Mouse (Mus musculus): Measurements from ENCODE around the gene Tfip11. TPM values are rescaled to one million over a fixed set of nuclear protein-coding genes. Genes with fewer than 3 reads are reported as not detected.

The Tfip11 gene
- polyA plus RNA-seq, 1 experiment from 2014 or later, result 23.3 TPM

DNA sequence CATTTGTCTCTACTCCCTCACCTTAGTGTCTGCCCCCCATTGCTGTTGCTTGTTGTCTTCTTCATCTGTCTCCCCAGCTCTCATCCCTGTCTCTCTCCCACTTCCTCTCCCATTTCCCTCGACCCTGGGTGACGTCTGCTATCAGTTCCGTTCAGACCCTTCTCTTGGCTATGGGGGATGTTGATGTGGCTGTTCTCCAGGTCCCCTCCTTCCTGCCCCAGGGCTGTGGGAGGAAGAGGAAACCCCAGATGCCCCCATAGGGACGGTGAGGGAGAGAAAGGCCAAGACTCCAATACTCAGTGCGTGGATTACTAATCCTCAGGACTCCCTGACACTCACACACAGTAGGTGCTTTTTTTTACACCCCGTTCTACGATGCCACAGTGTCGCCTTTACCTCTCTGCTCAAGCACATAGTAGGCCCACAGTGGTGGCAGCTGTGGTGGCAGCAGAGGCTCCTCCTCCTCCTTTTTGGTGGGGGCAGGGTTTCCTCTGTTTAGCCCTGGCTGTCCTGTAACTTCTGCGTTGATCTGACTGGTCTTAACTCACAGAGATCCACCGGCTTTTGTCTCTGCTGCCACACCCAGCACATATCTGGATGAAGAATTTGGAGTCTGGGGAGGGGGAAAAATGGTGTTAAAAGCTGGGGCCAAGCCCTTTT is 42.5 kb upstream of the Tfip11 start:
- no peaks in the 10 kb centered on the region for H3K36me3 ChIP-seq
- no peak for ATAC-seq (ENCODE audit: insufficient read depth, low FRiP score, low read depth)
- no peaks in the 10 kb centered on the region for H3K27me3 ChIP-seq (replicated peaks)
- H3K9ac ChIP-seq, result no peak overlapping the region
- H3K4me1 ChIP-seq, result peaks cover 42% of the 10 kb centered on the region
- 60% methylated on average over 10 of the region's 10 CpGs for WGBS
- H3K4me2 ChIP-seq, result no peak overlapping the region
- H3K9me3 ChIP-seq, result no peaks in the 10 kb centered on the region
- peak overlapping the region; percentile 61; the same call in 1 of the 2 replicates for H3K27ac ChIP-seq
- H3K4me3 ChIP-seq (replicated peaks), result no peak overlapping the region

DNA sequence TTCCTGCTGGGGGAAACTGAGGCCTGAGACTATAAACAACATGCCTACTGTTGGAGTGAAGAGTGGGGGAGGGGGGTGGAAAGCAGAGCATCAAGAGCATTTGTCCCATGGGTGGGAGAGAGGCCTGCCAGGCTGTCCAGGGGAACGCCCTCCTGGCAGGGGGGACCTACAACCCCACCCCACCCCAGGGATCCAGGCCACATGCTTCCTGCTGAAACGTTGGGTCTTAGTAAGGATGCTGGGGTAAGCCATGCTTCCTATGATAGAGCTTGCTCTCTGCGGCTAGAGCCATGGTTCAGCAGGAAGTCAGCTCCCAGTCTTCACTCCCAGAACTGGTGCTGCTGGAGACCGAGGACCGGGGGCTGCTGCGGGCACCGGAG is 42.0 kb upstream of the Tfip11 start:
- no peak overlapping the region for H3K4me2 ChIP-seq
- no peaks in the 10 kb centered on the region for H3K36me3 ChIP-seq
- 69% methylated on average over 7 of the region's 7 CpGs for WGBS
- H3K4me1 ChIP-seq, result peaks cover 39% of the 10 kb centered on the region
- no peak overlapping the region for H3K4me3 ChIP-seq (replicated peaks)
- H3K9ac ChIP-seq, result no peak overlapping the region
- H3K9me3 ChIP-seq, result no peaks in the 10 kb centered on the region
- H3K27ac ChIP-seq, result peak overlapping the region; percentile 14; the same call in 1 of the 2 replicates
- H3K27me3 ChIP-seq (replicated peaks), result no peaks in the 10 kb centered on the region
- no peak for ATAC-seq (ENCODE audit: insufficient read depth, low FRiP score, low read depth)

- ATAC-seq (ENCODE audit: insufficient read depth, low FRiP score, low read depth), result no peak
- Histone ChIP-seq H3K4me3 (replicated peaks) (no peak overlapping the region), H3K4me1 (peaks cover 36% of the 10 kb centered on the region), H3K9ac (no peak overlapping the region), H3K36me3 (no peaks in the 10 kb centered on the region), H3K4me2 (no peak overlapping the region), H3K27me3 (replicated peaks) (no peaks in the 10 kb centered on the region), H3K9me3 (no peaks in the 10 kb centered on the region), H3K27ac (no peak overlapping the region)
- WGBS, result 85% methylated on average over 7 of the region's 7 CpGs
These were observed 40.5 kb upstream of the Tfip11 start for GRCm38 (mm10) chr5:112285548-112286085.

GRCm38 (mm10) chr5:112286608-112286983 is 39.6 kb upstream of the Tfip11 start:
- H3K27me3 ChIP-seq (replicated peaks), result no peaks in the 10 kb centered on the region
- H3K4me2 ChIP-seq, result no peak overlapping the region
- H3K4me1 ChIP-seq, result peaks cover 38% of the 10 kb centered on the region
- ATAC-seq (ENCODE audit: insufficient read depth, low FRiP score, low read depth), result no peak
- no peak overlapping the region for H3K4me3 ChIP-seq (replicated peaks)
- H3K9ac ChIP-seq, result no peak overlapping the region
- H3K9me3 ChIP-seq, result no peaks in the 10 kb centered on the region
- WGBS, result 63% methylated on average over 2 of the region's 2 CpGs
- no peaks in the 10 kb centered on the region for H3K36me3 ChIP-seq
- no peak overlapping the region for H3K27ac ChIP-seq

- 64% methylated on average over 11 of the region's 11 CpGs for WGBS
- Histone ChIP-seq H3K4me2 (no peak overlapping the region), H3K4me1 (peaks cover 41% of the 10 kb centered on the region), H3K27ac (no peak overlapping the region; the same call in 1 of the 2 replicates), H3K9ac (no peak overlapping the region), H3K36me3 (no peaks in the 10 kb centered on the region), H3K4me3 (replicated peaks) (no peak overlapping the region), H3K27me3 (replicated peaks) (no peaks in the 10 kb centered on the region), H3K9me3 (no peaks in the 10 kb centered on the region)
- ATAC-seq (ENCODE audit: insufficient read depth, low FRiP score, low read depth), result no peak
These were observed 39.0 kb upstream of the Tfip11 start for GRCm38 (mm10) chr5:112286984-112287641.

GRCm38 (mm10) chr5:112287652-112288051 is 38.5 kb upstream of the Tfip11 start:
- H3K9ac ChIP-seq, result no peak overlapping the region
- H3K4me1 ChIP-seq, result peaks cover 39% of the 10 kb centered on the region
- no peak overlapping the region for H3K4me3 ChIP-seq (replicated peaks)

DNA sequence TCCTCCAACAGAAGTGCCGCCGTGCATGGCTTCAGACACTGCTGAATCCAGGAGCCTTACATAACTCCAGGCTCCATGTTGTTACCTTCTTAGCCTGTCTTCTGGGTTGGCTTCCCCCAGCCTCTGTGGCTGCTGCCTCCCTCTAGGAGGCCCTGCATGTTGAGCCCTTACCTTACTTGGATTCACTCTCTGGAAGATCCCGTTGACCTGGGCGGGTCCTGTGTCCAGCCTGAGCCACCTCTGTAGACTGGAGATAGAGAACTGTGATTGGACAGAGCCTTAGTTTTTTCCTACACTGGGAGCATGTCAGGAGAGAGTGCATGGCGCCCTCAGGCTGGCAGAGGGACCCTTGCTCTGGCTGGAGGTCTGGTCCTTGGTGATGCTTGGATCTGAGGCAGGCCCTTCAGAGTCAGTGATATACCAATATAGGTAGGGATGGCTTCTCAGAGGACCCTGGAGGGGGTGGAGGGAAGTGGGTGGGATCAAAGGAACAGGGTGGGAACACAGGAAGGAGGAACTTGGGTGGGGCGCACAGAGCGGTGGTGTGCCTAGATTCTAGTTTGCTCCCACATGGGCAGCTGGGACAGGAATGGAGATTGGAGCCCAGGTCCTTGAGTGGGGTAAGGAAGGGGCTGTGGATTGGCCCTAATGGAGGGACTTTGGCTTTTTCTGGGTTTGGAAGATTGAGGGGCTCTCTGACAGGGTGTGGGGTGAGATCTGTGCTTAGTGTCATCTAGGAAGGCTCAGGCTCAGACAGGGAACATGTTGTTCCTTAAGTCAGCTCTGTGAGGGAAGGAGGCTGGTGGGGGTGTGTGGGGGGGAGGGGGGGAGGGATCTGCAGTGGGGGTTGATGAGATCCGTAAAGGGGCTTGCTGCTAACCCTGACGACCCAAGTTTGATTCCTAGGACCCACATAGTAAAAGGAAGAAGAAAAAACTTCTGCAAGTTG is 37.7 kb upstream of the Tfip11 start:
- H3K9ac ChIP-seq, result no peak overlapping the region
- H3K4me3 ChIP-seq (replicated peaks), result no peak overlapping the region
- no peaks in the 10 kb centered on the region for H3K36me3 ChIP-seq
- no peaks in the 10 kb centered on the region for H3K9me3 ChIP-seq
- no peak for ATAC-seq (ENCODE audit: insufficient read depth, low FRiP score, low read depth)
- 0 out of 2 replicates have a peak overlapping the region, but pooled peaks have one; percentile 16 for H3K27ac ChIP-seq
- no peaks in the 10 kb centered on the region for H3K27me3 ChIP-seq (replicated peaks)
- peaks cover 41% of the 10 kb centered on the region for H3K4me1 ChIP-seq
- H3K4me2 ChIP-seq, result no peak overlapping the region
- WGBS, result 68% methylated on average over 9 of the region's 9 CpGs

More at GRCm38 (mm10) chr5:112287652-112288051, 38.5 kb upstream of the Tfip11 start:
- 88% methylated on average over 2 of the region's 2 CpGs for WGBS
- no peaks in the 10 kb centered on the region for H3K36me3 ChIP-seq
- no peaks in the 10 kb centered on the region for H3K9me3 ChIP-seq
- H3K4me2 ChIP-seq, result no peak overlapping the region
- H3K27me3 ChIP-seq (replicated peaks), result no peaks in the 10 kb centered on the region
- H3K27ac ChIP-seq, result no peak overlapping the region
- ATAC-seq (ENCODE audit: insufficient read depth, low FRiP score, low read depth), result no peak

GRCm38 (mm10) chr5:112289236-112289635 is 36.9 kb upstream of the Tfip11 start:
- Histone ChIP-seq H3K4me3 (replicated peaks) (no peak overlapping the region), H3K9me3 (no peaks in the 10 kb centered on the region), H3K36me3 (no peaks in the 10 kb centered on the region), H3K4me1 (peaks cover 34% of the 10 kb centered on the region), H3K9ac (no peak overlapping the region), H3K27me3 (replicated peaks) (no peaks in the 10 kb centered on the region), H3K4me2 (no peak overlapping the region), H3K27ac (no peak overlapping the region)
- 35% methylated on average over 8 of the region's 8 CpGs for WGBS
- ATAC-seq (ENCODE audit: insufficient read depth, low FRiP score, low read depth), result no peak

DNA sequence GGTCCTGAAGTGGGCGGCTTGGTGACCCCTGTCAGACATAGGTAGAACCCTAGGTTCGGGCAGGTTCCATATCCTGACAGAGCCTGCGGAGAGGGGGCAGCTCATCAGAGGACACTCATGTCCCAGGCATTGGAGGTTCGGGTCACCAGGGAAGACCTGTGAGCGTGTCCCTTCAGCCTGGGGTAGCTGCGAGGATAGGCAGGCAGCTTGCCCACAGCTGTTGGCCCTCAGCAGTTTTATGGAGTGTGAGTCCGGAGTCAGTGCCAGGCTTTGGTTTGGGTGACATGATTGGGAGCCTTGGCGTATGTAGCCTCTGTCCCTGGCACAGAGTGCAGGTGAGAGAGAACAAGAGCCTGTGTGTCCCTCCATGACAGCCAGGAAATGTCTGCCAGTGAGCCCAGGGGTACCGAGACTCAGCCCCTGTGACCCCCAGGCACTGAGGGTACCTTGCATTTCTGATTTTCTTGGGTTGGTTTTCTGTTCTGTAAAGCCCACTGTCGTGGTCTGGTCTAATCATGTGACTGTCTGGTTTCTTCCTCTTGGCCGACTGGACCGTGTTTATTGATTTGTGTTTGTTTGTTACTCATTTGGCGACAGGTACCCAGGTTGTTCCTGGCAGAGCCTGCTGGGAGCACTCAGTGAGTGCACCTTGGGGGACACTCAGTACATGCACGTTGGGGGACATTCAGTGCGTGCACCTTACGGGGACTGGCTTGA is 36.2 kb upstream of the Tfip11 start:
- Histone ChIP-seq H3K4me3 (replicated peaks) (no peak overlapping the region), H3K36me3 (no peaks in the 10 kb centered on the region), H3K27ac (no peak overlapping the region), H3K9ac (no peak overlapping the region), H3K9me3 (no peaks in the 10 kb centered on the region), H3K4me2 (no peak overlapping the region), H3K4me1 (peaks cover 39% of the 10 kb centered on the region), H3K27me3 (replicated peaks) (no peaks in the 10 kb centered on the region)
- WGBS, result 84% methylated on average over 16 of the region's 16 CpGs
- no peak for ATAC-seq (ENCODE audit: insufficient read depth, low FRiP score, low read depth)

- Histone ChIP-seq H3K27me3 (replicated peaks) (no peaks in the 10 kb centered on the region), H3K27ac (no peak overlapping the region), H3K9ac (no peak overlapping the region), H3K4me1 (peaks cover 41% of the 10 kb centered on the region), H3K36me3 (no peaks in the 10 kb centered on the region), H3K9me3 (no peaks in the 10 kb centered on the region), H3K4me2 (no peak overlapping the region), H3K4me3 (replicated peaks) (no peak overlapping the region)
- WGBS, result 87% methylated on average over 8 of the region's 8 CpGs
- ATAC-seq (ENCODE audit: insufficient read depth, low FRiP score, low read depth), result no peak
These were observed 35.6 kb upstream of the Tfip11 start for GRCm38 (mm10) chr5:112290536-112290880.

GRCm38 (mm10) chr5:112291866-112292265 is 34.3 kb upstream of the Tfip11 start:
- H3K36me3 ChIP-seq, result no peaks in the 10 kb centered on the region
- H3K4me3 ChIP-seq (replicated peaks), result no peak overlapping the region
- H3K27ac ChIP-seq, result no peak overlapping the region
- H3K27me3 ChIP-seq (replicated peaks), result no peaks in the 10 kb centered on the region
- peaks cover 44% of the 10 kb centered on the region for H3K4me1 ChIP-seq
- H3K4me2 ChIP-seq, result no peak overlapping the region
- H3K9ac ChIP-seq, result no peak overlapping the region
- H3K9me3 ChIP-seq, result no peaks in the 10 kb centered on the region
- WGBS, result 83% methylated on average over 5 of the region's 5 CpGs
- no peak for ATAC-seq (ENCODE audit: insufficient read depth, low FRiP score, low read depth)

All from stomach, embryonic 15.5 days (tissue).